Mouse (Mus musculus): ENCODE results near the gene Foxo4. TPM values are rescaled to one million over a fixed set of nuclear protein-coding genes. Genes with fewer than 3 reads are reported as not detected.

Foxo4 gene
- 39.2 and 67.8 TPM in 2 replicates for polyA plus RNA-seq (2012; rRNA removed; ENCODE audit: low replicate concordance)

GRCm38 (mm10) chrX:101253952-101254729 is at the start of gene Foxo4:
Gene Foxo4 (plus strand): TSS chrX:101254528.

GRCm38 (mm10) chrX:101221834-101222795 is 32.2 kb upstream of the Foxo4 start, which contains the start of gene Snx12:
Gene Snx12 (minus strand): TSS chrX:101222563.

GRCm38 (mm10) chrX:101263892-101264291 is 9.6 kb downstream of the Foxo4 start, which contains the start of gene Gm614:
Gene Gm614 (minus strand): TSS chrX:101263992.

GRCm38 (mm10) chrX:101268025-101268754 is 13.9 kb downstream of the Foxo4 start, which contains the start of gene Il2rg:
Gene Il2rg (minus strand): TSS chrX:101268255.

GRCm38 (mm10) chrX:101268755-101269124 is 14.4 kb downstream of the Foxo4 start, which contains the start of gene Gm20489:
Gene Gm20489 (minus strand): TSS chrX:101269023.

GRCm38 (mm10) chrX:101273875-101274738 is 19.8 kb downstream of the Foxo4 start, which contains the start of gene Med12:
Gene Med12 (plus strand): TSS chrX:101274030.

GRCm38 (mm10) chrX:101299055-101299454 is 44.7 kb downstream of the Foxo4 start, which contains the start of gene Nlgn3:
Gene Nlgn3 (plus strand): TSS chrX:101299168.

Other genes starting within 250 kb of the Foxo4 start
- gene Tex11, start 194.9 kb upstream of the Foxo4 start, polyA plus RNA-seq (2012; rRNA removed; ENCODE audit: low replicate concordance) = not detected in 2 replicates
- gene Slc7a3, start 168.5 kb upstream of the Foxo4 start, polyA plus RNA-seq (2012; rRNA removed; ENCODE audit: low replicate concordance) = 0.26 and 2.9 TPM in 2 replicates
- gene Snx12, start 32.0 kb upstream of the Foxo4 start, polyA plus RNA-seq (2012; rRNA removed; ENCODE audit: low replicate concordance) = 12.8 and 18.6 TPM in 2 replicates
- 0.60 and 1.3 TPM in 2 replicates for gene Gm614, start 9.5 kb downstream of the Foxo4 start, polyA plus RNA-seq (2012; rRNA removed; ENCODE audit: low replicate concordance)
- 114 and 164 TPM in 2 replicates for gene Il2rg, start 13.7 kb downstream of the Foxo4 start, polyA plus RNA-seq (2012; rRNA removed; ENCODE audit: low replicate concordance)
- gene Gm20489, start 14.5 kb downstream of the Foxo4 start, polyA plus RNA-seq (2012; rRNA removed; ENCODE audit: low replicate concordance) = not detected in 2 replicates
- gene Med12, start 19.5 kb downstream of the Foxo4 start, polyA plus RNA-seq (2012; rRNA removed; ENCODE audit: low replicate concordance) = 167 and 203 TPM in 2 replicates
- gene Nlgn3, start 44.6 kb downstream of the Foxo4 start, polyA plus RNA-seq (2012; rRNA removed; ENCODE audit: low replicate concordance) = 0.06 and 0.33 TPM in 2 replicates
- 1.7 and 8.1 TPM in 2 replicates for gene Gjb1, start 121.8 kb downstream of the Foxo4 start, polyA plus RNA-seq (2012; rRNA removed; ENCODE audit: low replicate concordance)
- gene Zmym3, start 166.3 kb downstream of the Foxo4 start, polyA plus RNA-seq (2012; rRNA removed; ENCODE audit: low replicate concordance) = 20.8 and 37.8 TPM in 2 replicates
- 62.6 and 80.9 TPM in 2 replicates for gene Nono, start 174.8 kb downstream of the Foxo4 start, polyA plus RNA-seq (2012; rRNA removed; ENCODE audit: low replicate concordance)
- gene Itgb1bp2, start 194.6 kb downstream of the Foxo4 start, polyA plus RNA-seq (2012; rRNA removed; ENCODE audit: low replicate concordance) = 0.13 and 47.8 TPM in 2 replicates